Mouse (Mus musculus): ENCODE measurements around the gene Ccdc27.
A peak's percentile ranks its signal among the peaks of the same experiment; 100 is the strongest.

GRCm38 (mm10) chr4:154053065-154053464, 10.6 kb upstream of the Ccdc27 start:
- peak; percentile 42 for TF ChIP-seq CTCF (conservative IDR thresholded peaks at IDR 0.05; ENCODE audit: low read length)
- TF ChIP-seq NANOG (IDR thresholded peaks at IDR 0.05; ENCODE audit: borderline replicate concordance, low read length): no peak
- TF ChIP-seq POU5F1 (IDR thresholded peaks at IDR 0.05; ENCODE audit: borderline replicate concordance, low read length): no peak

Data from E14TG2a.4 (cell line).